Mouse (Mus musculus) spleen, postnatal 14 days (tissue): ENCODE results near the gene Tmem208.

ENCODE experiments used
- DNase-seq, 2 experiments: peaks; one replicate each; pipeline ENCODE4 v3.0.0; 2021 to 2022; ENCODE audit warnings: low spot score in 2 of 2

Gene Tmem208

GRCm38 (mm10) chr8:105353583-105354135, 27.5 kb downstream of the Tmem208 start:
- no peak for DNase-seq

GRCm38 (mm10) chr8:105354549-105354948, 28.4 kb downstream of the Tmem208 start:
- no peak for DNase-seq

GRCm38 (mm10) chr8:105355179-105356024, 29.2 kb downstream of the Tmem208 start:
- no peak for DNase-seq

- DNase-seq: no peak
Observed at GRCm38 (mm10) chr8:105356681-105357080, 30.5 kb downstream of the Tmem208 start.

GRCm38 (mm10) chr8:105359208-105359607, 33.1 kb downstream of the Tmem208 start:
- no peak for DNase-seq

GRCm38 (mm10) chr8:105359646-105360045, 33.5 kb downstream of the Tmem208 start:
- no peak for DNase-seq

- DNase-seq: no peak
Observed at GRCm38 (mm10) chr8:105361751-105362702, 35.9 kb downstream of the Tmem208 start.

- no peak for DNase-seq
Observed at GRCm38 (mm10) chr8:105367107-105367506, 41.0 kb downstream of the Tmem208 start.

GRCm38 (mm10) chr8:105372473-105372872, 46.3 kb downstream of the Tmem208 start:
- no peak for DNase-seq

- DNase-seq: no peak
Observed at GRCm38 (mm10) chr8:105373032-105373431, 46.9 kb downstream of the Tmem208 start, which contains the start of gene Plekhg4. Gene Plekhg4 (plus strand): TSS chr8:105373274.

GRCm38 (mm10) chr8:105374513-105374966, 48.4 kb downstream of the Tmem208 start:
- no peak for DNase-seq

- DNase-seq: no peak
Observed at GRCm38 (mm10) chr8:105378673-105379072, 52.5 kb downstream of the Tmem208 start.

GRCm38 (mm10) chr8:105380308-105380707, 54.2 kb downstream of the Tmem208 start:
- DNase-seq: no peak

GRCm38 (mm10) chr8:105384070-105384469, 57.9 kb downstream of the Tmem208 start:
- DNase-seq: no peak
